Mouse (Mus musculus) C2C12 (cell line): Measurements from ENCODE around the gene Mum1. TPM values are rescaled to one million over a fixed set of nuclear protein-coding genes. Genes with fewer than 3 reads are reported as not detected.
"Not testable (repeated sequence)": the region's sequence is repeated elsewhere in the genome, so short reads cannot be mapped to it uniquely, and the experiment has no call there.

Source experiments
- H3K27me3 ChIP-seq: one replicate; pipeline ENCODE4 v1.6.1; 2011; ENCODE audit not compliant: control insufficient read depth, insufficient read depth, insufficient read length
- H3K36me3 ChIP-seq: one replicate; pipeline ENCODE4 v1.6.1; 2011; ENCODE audit not compliant: control insufficient read depth, insufficient read depth
- H3K4me3 ChIP-seq: one replicate; pipeline ENCODE4 v1.5.1; 2011; ENCODE audit warnings: mild to moderate bottlenecking, control low read depth; ENCODE audit not compliant: poor library complexity, insufficient read depth, severe bottlenecking
- H3K79me2 ChIP-seq: one replicate; pipeline ENCODE4 v1.6.1; 2011; ENCODE audit not compliant: control insufficient read depth, insufficient read depth
- H3K79me3 ChIP-seq: one replicate; pipeline ENCODE4 v1.6.1; 2011; ENCODE audit warnings: low read depth, control low read depth
- H3ac ChIP-seq: one replicate; pipeline ENCODE3; 2011; ENCODE audit warnings: low read depth; ENCODE audit not compliant: control insufficient read depth, insufficient read length
- CEBPB ChIP-seq: IDR thresholded peaks from one replicate; pipeline ENCODE4 v1.6.1; 2011; ENCODE audit warnings: low read depth, mild to moderate bottlenecking, control low read depth, moderate library complexity
- CTCF ChIP-seq: IDR thresholded peaks from one replicate; pipeline ENCODE4 v1.5.1; 2011; ENCODE audit not compliant: control insufficient read depth, insufficient read depth, insufficient read length
- FOSL1 ChIP-seq: IDR thresholded peaks from one replicate; pipeline ENCODE4 v1.8.0; 2011; ENCODE audit warnings: mild to moderate bottlenecking, low read length; ENCODE audit not compliant: poor library complexity, insufficient read depth, severe bottlenecking
- MAX ChIP-seq: IDR thresholded peaks from one replicate; pipeline ENCODE4 v1.6.1; 2011; ENCODE audit warnings: mild to moderate bottlenecking, control low read depth
- MYOD1 ChIP-seq: IDR thresholded peaks from one replicate; pipeline ENCODE4 v1.6.1; 2011; ENCODE audit warnings: low read depth; ENCODE audit not compliant: control insufficient read depth, insufficient read length
- MYOG ChIP-seq: IDR thresholded peaks from one replicate; pipeline ENCODE4 v1.6.1; 2011; ENCODE audit not compliant: control insufficient read depth, insufficient read length; ENCODE audit errors: extremely low read depth
- USF1 ChIP-seq: IDR thresholded peaks from one replicate; pipeline ENCODE4 v1.6.1; 2011; ENCODE audit warnings: low read depth, mild to moderate bottlenecking, control low read depth, moderate library complexity
- polyA plus RNA-seq: library from polyadenylated mRNA; unstranded; fragments of >200 nt; fragmentation: generic; extraction: Trizol; gene quantifications from one replicate; pipeline ENCODE4 v1.2.1, GENCODE M21; 2012; ENCODE audit warnings: missing spikeins

Gene Mum1
- polyA plus RNA-seq, 1 experiment, result 57.7 TPM

- Histone ChIP-seq H3K4me3 (no peak overlapping the region), H3K79me2 (peaks cover 7% of the 10 kb centered on the region), H3K27me3 (no peaks in the 10 kb centered on the region), H3ac (no peak overlapping the region), H3K79me3 (peaks cover 5% of the 10 kb centered on the region), H3K36me3 (peaks cover 53% of the 10 kb centered on the region)
- TF ChIP-seq CEBPB (no peak), CTCF (no peak), USF1 (no peak)
Observed at GRCm38 (mm10) chr10:80244791-80245399, 18.7 kb downstream of the Mum1 start.

DNA sequence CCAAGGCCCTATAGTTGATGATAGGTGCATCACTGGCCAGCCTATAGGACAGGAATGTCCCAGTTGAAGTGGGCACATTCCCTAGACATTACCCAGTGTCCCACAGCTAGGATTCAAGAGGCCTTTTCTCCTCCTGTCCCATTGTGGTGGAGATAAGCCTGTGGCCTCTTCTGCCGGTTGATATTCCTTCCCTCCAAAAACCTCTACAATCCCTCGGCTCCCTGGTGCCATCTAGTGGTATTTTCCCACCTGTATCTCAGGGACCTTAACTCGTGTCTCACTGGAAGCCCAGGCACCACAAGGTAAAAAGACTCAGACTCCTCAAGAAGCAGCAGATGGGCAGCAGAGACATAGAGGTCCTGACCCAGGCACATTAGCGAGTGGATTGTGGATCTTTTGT lies 19.4 kb downstream of the Mum1 start:
- peaks cover 46% of the 10 kb centered on the region for H3K36me3 ChIP-seq
- TF ChIP-seq MYOD1 (no peak), MAX (peak; percentile 40), CTCF (peak; percentile 33)
- no peaks in the 10 kb centered on the region for H3K27me3 ChIP-seq
- H3K4me3 ChIP-seq, result no peak overlapping the region
- H3ac ChIP-seq, result peak overlapping the region; percentile 36
- H3K79me2 ChIP-seq, result peaks cover 14% of the 10 kb centered on the region
- H3K79me3 ChIP-seq, result peaks cover 11% of the 10 kb centered on the region

GRCm38 (mm10) chr10:80247849-80248248 lies 21.6 kb downstream of the Mum1 start:
- Histone ChIP-seq H3ac (no peak overlapping the region), H3K79me2 (peaks cover 36% of the 10 kb centered on the region), H3K27me3 (no peaks in the 10 kb centered on the region), H3K79me3 (peaks cover 28% of the 10 kb centered on the region), H3K36me3 (peaks cover 38% of the 10 kb centered on the region), H3K4me3 (no peak overlapping the region)
- TF ChIP-seq USF1, result no peak
- no peak for TF ChIP-seq CEBPB
- TF ChIP-seq CTCF, result no peak
- no peak for TF ChIP-seq MYOD1
- no peak for TF ChIP-seq MYOG
- TF ChIP-seq FOSL1, result no peak
- TF ChIP-seq MAX, result no peak

GRCm38 (mm10) chr10:80248437-80248836 lies 22.2 kb downstream of the Mum1 start:
- peaks cover 37% of the 10 kb centered on the region for H3K36me3 ChIP-seq
- H3K79me2 ChIP-seq, result peaks cover 42% of the 10 kb centered on the region
- H3ac ChIP-seq, H3K4me3 ChIP-seq, H3K27me3 ChIP-seq: not testable (repeated sequence)
- peaks cover 32% of the 10 kb centered on the region for H3K79me3 ChIP-seq

DNA sequence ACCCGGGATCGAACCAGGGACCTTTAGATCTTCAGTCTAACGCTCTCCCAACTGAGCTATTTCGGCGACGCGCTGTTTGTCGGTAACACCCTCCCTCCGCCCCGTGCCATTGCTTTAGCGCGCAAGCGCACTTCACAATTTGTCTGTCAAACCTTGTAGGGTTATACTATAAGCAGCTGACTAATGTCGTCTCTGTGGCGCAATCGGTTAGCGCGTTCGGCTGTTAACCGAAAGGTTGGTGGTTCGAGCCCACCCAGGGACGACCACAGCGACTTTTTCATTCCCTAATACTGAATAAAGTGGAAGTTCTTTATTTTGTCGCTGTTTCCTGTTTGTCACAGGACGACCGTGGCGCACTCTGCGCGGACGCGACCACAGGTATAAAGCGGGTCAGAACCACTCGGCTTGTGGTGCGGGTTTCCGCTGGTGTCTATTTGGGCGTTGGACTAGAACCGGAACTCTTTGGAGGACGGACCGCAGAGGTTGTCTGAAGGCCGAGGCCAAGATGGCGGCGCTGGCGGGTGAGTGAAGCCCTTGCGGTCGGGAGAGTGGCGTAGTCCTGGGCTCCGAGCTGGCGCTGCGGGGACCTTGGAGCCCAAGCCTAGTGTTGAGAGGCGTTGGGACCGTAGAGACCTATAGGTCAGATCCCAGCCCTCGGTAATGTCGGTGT lies 22.9 kb downstream of the Mum1 start, which contains the start of gene Ndufs7:
TSS of gene Ndufs7 (plus strand) at position 151 of the 670 bp plus-strand sequence.
- peak within 1 kb of the TSS; percentile 63 for H3K4me3 ChIP-seq
- H3K79me2 ChIP-seq, result peaks cover 43% of the 10 kb centered on the region
- no peaks in the 10 kb centered on the region for H3K27me3 ChIP-seq
- H3K36me3 ChIP-seq, result peaks cover 36% of the 10 kb centered on the region
- H3K79me3 ChIP-seq, result peaks cover 32% of the 10 kb centered on the region
- TF ChIP-seq CEBPB (peak; percentile 63), MAX (no peak)
- peak within 1 kb of the TSS; percentile 71 for H3ac ChIP-seq

DNA sequence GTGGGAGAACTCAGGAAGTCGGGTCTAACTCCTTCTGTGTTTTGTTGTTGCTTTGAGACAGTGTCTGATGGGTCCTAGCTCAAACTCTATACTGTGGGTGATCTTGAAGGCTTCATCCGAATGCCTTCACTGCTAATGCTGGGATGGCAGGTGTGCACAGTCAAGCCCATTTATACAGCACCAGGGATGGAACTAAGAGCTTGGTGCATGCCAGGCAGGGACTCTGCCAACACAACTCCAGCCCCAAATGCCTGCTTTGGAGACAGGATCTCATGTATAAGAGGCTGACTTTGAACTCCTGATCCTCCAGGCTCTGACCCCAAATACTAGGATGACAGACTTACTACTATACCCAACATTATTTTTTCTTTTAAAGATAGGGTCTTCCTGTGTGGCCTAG lies 23.8 kb downstream of the Mum1 start:
- Histone ChIP-seq H3K27me3 (no peaks in the 10 kb centered on the region), H3K36me3 (peaks cover 38% of the 10 kb centered on the region), H3ac (peak overlapping the region; percentile 71), H3K79me3 (peaks cover 32% of the 10 kb centered on the region), H3K79me2 (peaks cover 43% of the 10 kb centered on the region), H3K4me3 (peak overlapping the region; percentile 63)
- TF ChIP-seq MAX (no peak), MYOG (no peak)
